Mouse (Mus musculus): ENCODE measurements around the gene Rpl31.

Rpl31 gene

GRCm38 (mm10) chr1:39367045-39367444, 597 bp upstream of the Rpl31 start:
- DNase-seq (ENCODE audit: low read depth), result no peak

DNA sequence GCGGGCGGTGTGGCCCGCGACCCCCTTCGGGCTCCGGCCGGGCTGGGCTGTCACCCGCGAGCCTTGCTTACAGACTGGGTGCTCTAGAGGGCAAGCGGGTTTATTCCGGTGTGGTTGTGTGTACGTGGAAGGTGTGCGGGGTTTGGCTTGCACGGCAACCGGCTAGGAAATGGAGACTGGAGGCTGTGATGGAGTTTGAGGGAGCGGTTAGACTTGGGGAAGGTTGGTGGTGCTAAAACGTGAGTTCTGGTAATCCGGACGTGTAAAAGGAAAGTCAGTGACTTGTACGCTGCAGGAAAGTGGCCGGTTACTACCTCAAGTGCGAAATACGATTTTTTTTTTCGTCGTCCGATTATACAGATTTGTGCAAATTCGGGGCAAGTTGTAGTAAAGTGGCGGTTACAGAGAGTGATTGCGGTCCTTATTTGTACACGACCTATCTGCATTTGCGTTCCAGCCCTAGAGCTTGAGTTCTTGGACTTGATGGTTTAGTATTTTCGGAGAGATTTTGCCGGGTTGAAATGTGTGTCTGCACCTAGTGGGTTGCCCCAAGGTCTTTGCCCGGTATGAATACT, 712 bp downstream of the Rpl31 start:
- DNase-seq (ENCODE audit: low read depth), result peak; percentile 29

DNA sequence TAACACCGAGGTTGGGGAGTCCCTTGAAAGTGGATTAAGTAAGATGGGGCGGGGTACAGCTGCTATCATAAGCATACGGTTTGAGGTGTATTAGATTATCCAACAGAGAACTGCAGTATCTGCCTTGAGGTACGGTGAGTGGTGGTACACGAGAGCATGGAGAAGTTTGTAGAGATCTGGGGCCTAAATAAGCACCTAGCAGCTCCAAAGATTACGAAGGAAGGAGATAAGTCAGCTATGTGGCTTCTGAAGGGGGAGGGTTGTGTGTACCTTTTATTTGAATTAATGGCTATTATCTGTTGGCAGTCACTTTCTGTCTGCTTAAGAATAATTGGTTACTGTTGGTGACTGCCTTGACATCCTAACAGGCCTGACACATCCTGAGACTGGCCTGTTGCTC, 2.8 kb downstream of the Rpl31 start:
- no peak for DNase-seq (ENCODE audit: low read depth)

- no peak for DNase-seq (ENCODE audit: low read depth)
Measured at GRCm38 (mm10) chr1:39372220-39372843, 4.7 kb downstream of the Rpl31 start.

- peak; percentile 28 for DNase-seq (ENCODE audit: low read depth)
Measured at GRCm38 (mm10) chr1:39373378-39373777, 5.7 kb downstream of the Rpl31 start.

DNA sequence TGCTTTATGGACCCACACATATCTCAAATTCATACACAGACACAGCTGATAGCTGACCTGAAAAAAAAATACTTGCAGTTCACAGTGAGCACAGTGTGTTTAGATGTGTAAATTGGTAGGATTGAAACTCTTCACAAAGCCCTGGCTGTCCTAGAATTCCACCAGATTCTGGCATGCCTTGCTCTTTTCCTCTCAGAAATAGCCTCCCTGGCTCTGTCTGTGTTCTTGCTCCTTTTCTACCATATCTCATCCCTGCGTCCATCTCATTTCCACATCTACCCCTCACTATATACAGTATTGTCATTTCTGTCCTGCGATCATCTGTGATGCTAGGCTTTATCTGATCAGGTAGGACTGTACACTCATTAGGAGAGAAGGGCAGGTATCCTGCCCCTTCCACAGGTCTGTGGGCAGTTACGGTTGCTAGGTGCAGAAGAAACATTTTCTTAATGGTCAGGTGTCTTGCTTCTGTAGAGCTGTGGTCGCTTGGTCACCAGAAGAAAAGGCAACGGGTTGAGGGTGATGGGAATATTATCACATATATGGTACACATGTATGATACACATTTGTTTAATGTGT, 6.7 kb downstream of the Rpl31 start:
- DNase-seq (ENCODE audit: low read depth), result no peak

DNA sequence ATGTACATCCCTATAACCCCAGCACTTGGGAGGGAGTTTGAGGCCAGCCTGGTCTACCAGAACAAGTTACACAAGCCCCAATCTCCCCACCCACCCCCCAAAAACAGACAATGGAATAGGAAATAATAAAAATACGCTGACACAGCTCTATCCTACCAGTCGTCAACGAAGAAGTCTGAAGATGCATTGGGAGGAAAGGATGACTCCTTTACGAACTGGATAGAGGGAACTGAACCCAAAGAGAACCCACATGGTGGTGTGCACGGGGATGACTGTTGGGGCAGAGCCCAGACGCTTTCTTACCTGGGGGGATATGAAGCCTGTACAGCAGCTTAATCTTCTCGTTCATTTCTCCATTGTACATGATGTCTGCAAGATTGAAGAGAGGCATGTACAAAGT, 8.5 kb downstream of the Rpl31 start:
- DNase-seq (ENCODE audit: low read depth), result no peak

DNA sequence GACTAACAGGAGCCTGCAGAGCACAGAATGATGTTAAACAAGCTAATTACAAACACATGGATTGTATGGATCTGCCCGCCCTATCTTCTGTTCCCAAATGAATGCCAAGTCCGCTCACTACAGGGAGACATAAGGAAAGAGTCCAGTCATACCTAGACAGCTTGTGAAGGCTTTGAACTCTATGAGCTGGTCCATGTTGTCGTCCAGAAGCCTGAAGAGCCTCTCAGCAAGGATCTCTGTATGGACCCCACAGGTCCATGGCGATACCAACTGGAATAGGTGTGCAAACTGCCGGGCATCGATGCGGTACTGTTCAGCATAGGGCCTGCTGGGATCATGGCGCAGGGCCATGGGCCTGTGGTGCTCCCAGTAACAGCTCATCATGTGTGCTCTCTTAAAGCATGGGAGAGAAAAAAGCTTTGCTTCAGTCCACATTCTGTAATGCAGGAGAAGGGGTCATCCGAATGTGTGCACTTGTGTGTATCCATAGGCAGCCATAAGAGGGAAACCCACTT, 9.1 kb downstream of the Rpl31 start:
- no peak for DNase-seq (ENCODE audit: low read depth)

- DNase-seq (ENCODE audit: low read depth), result no peak
Measured at GRCm38 (mm10) chr1:39378540-39378939, 10.9 kb downstream of the Rpl31 start.

GRCm38 (mm10) chr1:39379021-39379420, 11.4 kb downstream of the Rpl31 start:
- peak; percentile 40 for DNase-seq (ENCODE audit: low read depth)

- DNase-seq (ENCODE audit: low read depth), result no peak
Measured at GRCm38 (mm10) chr1:39381017-39381416, 13.4 kb downstream of the Rpl31 start.

- no peak for DNase-seq (ENCODE audit: low read depth)
Measured at GRCm38 (mm10) chr1:39384914-39385313, 17.3 kb downstream of the Rpl31 start.

DNA sequence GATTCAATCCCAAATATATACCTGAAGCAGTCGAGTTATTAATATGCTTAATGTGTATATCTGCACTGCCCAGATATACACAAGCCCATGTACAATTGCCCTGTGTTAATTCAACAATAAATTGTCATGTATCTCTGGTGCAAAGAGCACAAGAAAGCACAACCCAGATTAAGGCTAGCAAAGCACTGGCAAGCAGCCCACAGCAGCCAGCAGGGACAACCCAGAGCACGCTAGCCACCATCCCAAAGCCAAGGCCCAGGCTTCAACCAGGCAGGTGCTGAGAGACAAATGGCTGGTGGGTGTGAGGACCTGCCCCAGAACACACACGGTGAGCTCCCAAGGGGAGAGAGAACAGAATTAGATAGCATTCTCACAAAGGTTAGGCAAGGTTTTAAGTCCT, 18.8 kb downstream of the Rpl31 start:
- DNase-seq (ENCODE audit: low read depth), result no peak

DNA sequence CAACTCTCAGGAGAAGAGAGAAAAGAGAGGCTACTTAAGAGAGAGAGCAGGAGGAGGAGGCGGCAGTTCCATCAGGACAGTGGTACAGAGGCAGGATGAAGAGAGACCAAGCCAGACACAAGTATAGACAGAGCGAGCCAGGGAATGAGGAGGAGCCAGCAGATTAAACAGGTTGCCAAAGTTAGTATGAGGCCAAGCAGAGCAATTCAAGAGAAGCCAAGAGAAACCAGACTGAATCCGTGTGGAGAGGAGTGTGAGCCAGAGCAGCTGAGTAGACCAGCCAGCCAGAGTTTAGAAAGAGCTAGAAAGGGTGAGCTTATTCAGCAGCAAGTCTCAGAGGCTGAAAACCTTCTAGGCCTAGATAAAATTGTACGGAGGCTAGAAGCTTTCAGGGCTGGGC, 19.9 kb downstream of the Rpl31 start:
- no peak for DNase-seq (ENCODE audit: low read depth)

DNA sequence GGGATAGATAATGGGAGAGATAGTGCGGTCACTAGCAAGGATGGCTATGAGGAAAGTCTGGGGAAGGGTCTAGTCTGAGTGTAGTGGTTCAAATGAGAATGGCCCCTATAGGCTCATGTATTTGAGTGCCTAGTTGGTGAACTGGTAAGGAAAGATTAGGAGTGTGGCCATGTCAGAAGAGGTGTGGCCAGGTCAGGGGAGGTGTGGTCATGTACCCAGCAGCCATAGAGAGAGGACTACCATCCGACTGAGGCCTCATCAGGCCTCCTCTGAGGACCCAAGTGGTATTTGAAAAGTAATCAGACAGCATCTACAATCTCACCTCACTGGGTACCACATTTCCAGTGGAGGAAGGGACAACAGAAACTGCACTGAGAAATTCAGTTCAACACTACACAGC, 20.5 kb downstream of the Rpl31 start:
- DNase-seq (ENCODE audit: low read depth), result no peak

- DNase-seq (ENCODE audit: low read depth), result no peak
Measured at GRCm38 (mm10) chr1:39389338-39389737, 21.7 kb downstream of the Rpl31 start.

DNA sequence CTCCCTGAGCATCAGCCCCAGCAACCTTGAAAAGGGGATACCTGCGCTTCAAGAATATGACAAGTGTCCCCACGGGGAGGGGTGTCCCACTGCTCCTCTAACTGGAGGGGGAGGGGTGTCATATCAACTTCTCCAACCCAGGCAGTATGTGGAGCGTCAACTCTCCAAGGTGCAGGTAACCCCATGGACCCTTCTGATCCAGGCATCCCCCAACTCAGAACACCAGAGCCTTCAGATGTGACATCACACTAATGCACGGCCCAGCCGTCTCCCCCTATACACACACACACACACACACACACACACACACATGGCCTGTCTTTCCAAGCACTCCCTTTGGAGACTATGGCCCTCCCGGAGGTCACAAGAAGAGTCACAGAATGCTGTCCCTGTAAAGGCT, 24.0 kb downstream of the Rpl31 start:
- no peak for DNase-seq (ENCODE audit: low read depth)

DNA sequence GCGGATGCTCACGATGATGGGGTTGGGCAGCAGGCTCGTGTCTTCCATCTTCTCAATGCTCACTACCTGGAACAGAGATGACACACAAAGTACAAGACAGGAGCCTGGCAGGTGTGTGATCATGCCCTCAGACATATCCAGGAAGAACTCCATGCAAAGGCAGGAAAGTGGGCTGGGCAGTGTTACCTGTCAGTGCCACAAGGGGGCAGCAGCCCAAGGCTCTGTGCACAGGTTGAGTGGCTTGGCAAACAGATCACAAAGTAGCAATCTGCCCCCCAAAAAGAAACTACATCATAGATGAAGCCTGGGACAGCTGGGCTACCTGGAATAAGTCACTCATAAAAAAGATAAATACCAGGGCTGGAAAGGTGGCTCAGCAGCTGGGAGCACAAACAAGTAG, 24.5 kb downstream of the Rpl31 start:
- DNase-seq (ENCODE audit: low read depth), result peak; percentile 63

DNA sequence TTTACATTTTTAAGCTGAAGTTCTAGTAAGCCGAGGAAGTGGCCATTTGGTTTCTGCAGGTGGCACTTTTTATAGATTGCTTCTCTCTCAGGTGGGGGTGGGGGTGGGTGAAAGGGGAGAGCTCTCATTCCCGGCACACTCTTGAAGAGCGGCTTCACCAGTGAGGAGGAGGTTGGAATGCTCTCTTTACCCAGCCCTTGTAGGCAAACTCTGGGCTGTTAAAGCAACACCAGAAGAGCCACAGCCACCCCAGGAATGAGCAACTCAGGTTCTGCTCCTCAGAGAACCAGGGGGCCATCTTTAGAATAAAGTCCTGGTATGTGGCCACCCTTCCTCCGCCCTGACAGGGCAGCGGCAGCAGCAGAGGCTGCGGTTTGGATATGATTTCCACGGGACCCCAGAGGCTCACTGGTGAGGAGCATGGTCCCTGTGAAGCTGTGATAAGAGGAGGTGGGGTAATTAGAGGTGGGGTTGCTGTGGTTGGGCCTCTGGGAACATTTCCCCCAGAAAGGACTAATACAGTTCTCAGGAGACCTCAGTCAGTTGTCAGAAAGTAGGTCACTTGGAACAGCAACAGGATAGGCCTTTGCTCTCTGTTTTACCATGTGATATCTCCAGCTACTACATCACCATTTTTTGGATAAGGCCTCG, 25.7 kb downstream of the Rpl31 start:
- no peak for DNase-seq (ENCODE audit: low read depth)

- no peak for DNase-seq (ENCODE audit: low read depth)
Measured at GRCm38 (mm10) chr1:39394096-39394495, 26.5 kb downstream of the Rpl31 start.

DNA sequence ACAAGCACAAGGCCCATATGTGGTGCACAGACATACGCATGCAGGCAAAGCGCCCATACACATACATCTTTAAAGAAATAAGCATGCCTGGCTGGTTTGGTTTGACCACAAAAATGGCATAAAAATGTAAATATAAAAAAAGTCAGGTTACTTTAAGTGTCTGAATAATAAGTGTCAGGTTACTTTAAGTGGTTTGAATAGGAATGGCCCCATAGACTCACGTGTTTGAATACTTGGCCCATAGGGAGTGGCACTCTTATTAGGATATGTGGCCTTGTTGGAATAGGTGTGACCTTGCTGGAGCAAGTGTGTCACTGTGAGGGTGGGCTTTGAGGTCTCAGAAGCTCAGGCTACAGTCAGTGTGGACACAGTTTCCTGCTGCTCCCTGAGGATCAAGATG, 27.0 kb downstream of the Rpl31 start:
- DNase-seq (ENCODE audit: low read depth), result no peak

- DNase-seq (ENCODE audit: low read depth), result peak; percentile 95
Measured at GRCm38 (mm10) chr1:39396347-39396746, 28.7 kb downstream of the Rpl31 start.

DNA sequence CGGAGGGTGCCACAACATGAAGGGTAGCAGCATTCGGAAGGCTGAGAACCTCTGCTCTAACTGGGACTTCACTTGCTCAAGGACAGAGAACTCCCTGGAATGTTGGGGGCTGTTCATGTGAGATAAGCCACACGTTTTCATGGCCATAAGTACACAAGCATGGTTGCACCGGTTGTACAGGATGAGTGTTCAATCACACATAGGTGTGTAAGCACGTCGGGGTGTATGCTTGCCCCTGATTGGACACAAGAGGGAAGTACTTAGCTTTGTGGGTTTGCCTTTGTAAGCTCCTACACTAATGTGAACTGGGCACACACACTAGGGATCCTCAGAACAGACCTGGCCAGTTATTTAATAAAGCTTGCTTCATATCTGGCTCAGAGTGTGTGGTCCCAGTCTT, 30.6 kb downstream of the Rpl31 start:
- no peak for DNase-seq (ENCODE audit: low read depth)

Measured in 416B (cell line).